Mouse (Mus musculus) forebrain, embryonic 11.5 days (tissue): ENCODE data around the gene Usp17ld. TPM values are rescaled to one million over a fixed set of nuclear protein-coding genes. Genes with fewer than 3 reads are reported as not detected.
"Not testable (repeated sequence)": the region's sequence is repeated elsewhere in the genome, so short reads cannot be mapped to it uniquely, and the experiment has no call there.

Experiments used
- ATAC-seq: fragments of 200-750 bp; cut with Nextera tagmentation; replicated peaks from 2 replicates; pipeline ENCODE4 v1.8.0; 2017; ENCODE audit warnings: moderate TSS enrichment; ENCODE audit not compliant: low FRiP score
- DNase-seq: peaks from one replicate; pipeline ENCODE4 v3.0.0-alpha.2; 2017; ENCODE audit warnings: low spot score
- H3K27ac ChIP-seq: fragments of 300-500 bp; sonication (generic); 2 replicates; pipeline ENCODE4 v1.5.1; 2014; ENCODE audit warnings: low read depth, low read length
- H3K27me3 ChIP-seq: fragments of 300-500 bp; sonication (generic); 2 replicates; pipeline ENCODE4 v1.6.1; 2014; ENCODE audit warnings: mild to moderate bottlenecking, low read length, mixed read lengths; ENCODE audit not compliant: control insufficient read depth, insufficient read depth
- H3K36me3 ChIP-seq: fragments of 300-500 bp; sonication (generic); 2 replicates; pipeline ENCODE4 v1.6.1; 2014; ENCODE audit warnings: mild to moderate bottlenecking, low read length, moderate library complexity, mixed read lengths; ENCODE audit not compliant: control insufficient read depth, insufficient read depth
- H3K4me1 ChIP-seq: fragments of 300-500 bp; sonication (generic); replicated peaks from 2 replicates; pipeline ENCODE4 v1.6.1; 2014; ENCODE audit warnings: low read length, mixed read lengths; ENCODE audit not compliant: control insufficient read depth, insufficient read depth
- H3K4me2 ChIP-seq: fragments of 300-500 bp; sonication (generic); 2 replicates; pipeline ENCODE4 v1.6.1; 2014; ENCODE audit warnings: low read depth, mild to moderate bottlenecking, low read length, moderate library complexity, mixed read lengths; ENCODE audit not compliant: severe bottlenecking
- H3K4me3 ChIP-seq: fragments of 300-500 bp; sonication (generic); 2 replicates; pipeline ENCODE4 v1.5.1; 2014; ENCODE audit warnings: low read depth, low read length
- H3K9ac ChIP-seq: fragments of 300-500 bp; sonication (generic); 2 replicates; pipeline ENCODE4 v1.6.1; 2014; ENCODE audit warnings: low read length
- H3K9me3 ChIP-seq: fragments of 300-500 bp; sonication (generic); 2 replicates; pipeline ENCODE4 v1.6.1; 2016; ENCODE audit warnings: low read length, mixed read lengths; ENCODE audit not compliant: control insufficient read depth
- WGBS: fragments of 180-500 bp; shearing (Covaris S2); extraction: QIAGEN DNeasy Blood & Tissue Kit; methylation state at CpG from one replicate; pipeline ENCODE4 v1.1.7; 2014; 5-methylcytosine and 5-hydroxymethylcytosine counted together
- microRNA-seq: library from miRNA; unstranded; fragments of <30 nt; microRNA quantifications from one replicate; pipeline ENCODE4, GENCODE M21; 2016; ENCODE audit not compliant: insufficient number of aligned reads
- polyA plus RNA-seq: library from polyadenylated mRNA; unstranded; fragments of >200 nt; fragmentation: Nextera tagmentation; extraction: Ambion mirVana; gene quantifications from 2 replicates; pipeline ENCODE4 v1.2.1, GENCODE M21; 2014

Gene Usp17ld
- not detected in 2 replicates for polyA plus RNA-seq

GRCm38 (mm10) chr7:103252405-103252804, at the start of gene Usp17ld:
Gene Usp17ld (minus strand): TSS chr7:103252505.
- not testable (repeated sequence) for H3K9ac ChIP-seq, H3K4me3 ChIP-seq, ATAC-seq, H3K4me1 ChIP-seq, H3K9me3 ChIP-seq, H3K27ac ChIP-seq, H3K4me2 ChIP-seq, H3K36me3 ChIP-seq, H3K27me3 ChIP-seq, DNase-seq

- ATAC-seq = no peak
- Histone ChIP-seq H3K4me3 (no peak within 1 kb of the TSS), H3K4me1 (no peaks in the 10 kb centered on the region), H3K36me3 (no peaks in the 10 kb centered on the region), H3K27ac (no peak within 1 kb of the TSS), H3K9ac (no peak within 1 kb of the TSS), H3K4me2 (no peak within 1 kb of the TSS), H3K27me3 (no peaks in the 10 kb centered on the region), H3K9me3 (no peaks in the 10 kb centered on the region)
- no peak for DNase-seq
These were observed 35.6 kb downstream of the Usp17ld start, which contains the start of gene Olfr594 for GRCm38 (mm10) chr7:103216696-103217095. Gene Olfr594 (plus strand): TSS chr7:103216996.

GRCm38 (mm10) chr7:103212050-103212449, 40.3 kb downstream of the Usp17ld start:
- ATAC-seq, H3K4me2 ChIP-seq, H3K36me3 ChIP-seq, H3K27me3 ChIP-seq, DNase-seq, H3K9ac ChIP-seq, H3K9me3 ChIP-seq, H3K4me1 ChIP-seq, H3K4me3 ChIP-seq, H3K27ac ChIP-seq: not testable (repeated sequence)
- WGBS = 85% methylated on average over 5 of the region's 5 CpGs

GRCm38 (mm10) chr7:103211562-103211961, 40.7 kb downstream of the Usp17ld start, which contains the start of gene Olfr593:
Gene Olfr593 (plus strand): TSS chr7:103211862.
- no peaks in the 10 kb centered on the region for H3K9me3 ChIP-seq
- H3K9ac ChIP-seq = no peak within 1 kb of the TSS

More at GRCm38 (mm10) chr7:103211562-103211961, 40.7 kb downstream of the Usp17ld start, which contains the start of gene Olfr593:
- Histone ChIP-seq H3K27ac (no peak within 1 kb of the TSS), H3K36me3 (no peaks in the 10 kb centered on the region), H3K4me1 (no peaks in the 10 kb centered on the region), H3K4me3 (no peak within 1 kb of the TSS), H3K4me2 (no peak within 1 kb of the TSS), H3K27me3 (no peaks in the 10 kb centered on the region)
- DNase-seq = no peak
- WGBS = 86% methylated on average over 1 of the region's 1 CpGs
- no peak for ATAC-seq

Small RNA genes lying within 50 kb of the gene (microRNA-seq; reads per million reads assigned to microRNA genes)
- gene Gm23550 (not detected), gene Gm25171 (not detected)

Other genes starting within 250 kb of the Usp17ld start
- gene Olfr582, start 214.5 kb downstream of the Usp17ld start, polyA plus RNA-seq = not detected in 2 replicates
- not detected in 2 replicates for gene Olfr583, start 201.2 kb downstream of the Usp17ld start, polyA plus RNA-seq
- gene Olfr584, start 170.6 kb downstream of the Usp17ld start, polyA plus RNA-seq = not detected in 2 replicates
- not detected in 2 replicates for gene Olfr585, start 154.8 kb downstream of the Usp17ld start, polyA plus RNA-seq
- not detected in 2 replicates for gene Olfr586, start 126.9 kb downstream of the Usp17ld start, polyA plus RNA-seq
- gene Olfr588-ps1, start 111.6 kb downstream of the Usp17ld start, polyA plus RNA-seq = not detected in 2 replicates
- not detected in 2 replicates for gene Olfr589, start 96.1 kb downstream of the Usp17ld start, polyA plus RNA-seq
- gene Olfr591, start 74.2 kb downstream of the Usp17ld start, polyA plus RNA-seq = not detected in 2 replicates
- gene Olfr592, start 67.7 kb downstream of the Usp17ld start, polyA plus RNA-seq = not detected in 2 replicates
- not detected in 2 replicates for gene Olfr593, start 40.6 kb downstream of the Usp17ld start, polyA plus RNA-seq
- not detected in 2 replicates for gene Olfr594, start 35.5 kb downstream of the Usp17ld start, polyA plus RNA-seq
- gene Olfr596, start 53.1 kb upstream of the Usp17ld start, polyA plus RNA-seq = not detected in 2 replicates
- gene Olfr597, start 63.8 kb upstream of the Usp17ld start, polyA plus RNA-seq = not detected in 2 replicates
- not detected in 2 replicates for gene Olfr598, start 71.1 kb upstream of the Usp17ld start, polyA plus RNA-seq
- not detected in 2 replicates for gene Olfr599, start 83.4 kb upstream of the Usp17ld start, polyA plus RNA-seq
- gene Olfr600, start 97.2 kb upstream of the Usp17ld start, polyA plus RNA-seq = not detected in 2 replicates
- gene Olfr601, start 110.2 kb upstream of the Usp17ld start, polyA plus RNA-seq = not detected in 2 replicates
- not detected in 2 replicates for gene Olfr603, start 133.7 kb upstream of the Usp17ld start, polyA plus RNA-seq
- gene Usp17lc, start 162.6 kb upstream of the Usp17ld start, polyA plus RNA-seq = not detected in 2 replicates
- gene Olfr605, start 192.9 kb upstream of the Usp17ld start, polyA plus RNA-seq = not detected in 2 replicates
- not detected in 2 replicates for gene Olfr606, start 196.5 kb upstream of the Usp17ld start, polyA plus RNA-seq
- not detected in 2 replicates for gene Olfr607, start 211.6 kb upstream of the Usp17ld start, polyA plus RNA-seq
- not detected in 2 replicates for gene Olfr608, start 217.4 kb upstream of the Usp17ld start, polyA plus RNA-seq
- gene Olfr609, start 245.6 kb upstream of the Usp17ld start, polyA plus RNA-seq = not detected in 2 replicates